Mouse (Mus musculus): Measurements from ENCODE around the gene Rgs14.

GRCm38 (mm10) chr13:55392933-55393332 is 23.4 kb downstream of the Rgs14 start:
- TF ChIP-seq CTCF (IDR thresholded peaks at IDR 0.05; ENCODE audit: borderline replicate concordance, extremely low read depth, insufficient read depth, insufficient read length) (peak; percentile 37; the same call in 1 of the 2 replicates), POLR2A (IDR thresholded peaks at IDR 0.05; ENCODE audit: borderline replicate concordance, extremely low read depth, insufficient read depth, insufficient read length, poor library complexity, severe bottlenecking) (no peak)

All from brain, embryonic 14.5 days (tissue).